Mouse (Mus musculus): ENCODE data around the gene Slc35a5. TPM values are rescaled to one million over a fixed set of nuclear protein-coding genes. Genes with fewer than 3 reads are reported as not detected.

The Slc35a5 gene
- total RNA-seq, 2 experiments from 2014 or later, result 1.7 to 8.8 TPM

GRCm38 (mm10) chr16:45120844-45121425 is 37.6 kb downstream of the Slc35a5 start:
- no peak for ATAC-seq (replicated peaks; ENCODE audit: low FRiP score, poor library complexity, severe bottlenecking)

- ATAC-seq (replicated peaks; ENCODE audit: low FRiP score, poor library complexity, severe bottlenecking), result no peak
These were observed 39.7 kb downstream of the Slc35a5 start for GRCm38 (mm10) chr16:45118760-45119159.

GRCm38 (mm10) chr16:45117200-45117599 is 41.3 kb downstream of the Slc35a5 start:
- no peak for ATAC-seq (replicated peaks; ENCODE audit: low FRiP score, poor library complexity, severe bottlenecking)

- no peak for ATAC-seq (replicated peaks; ENCODE audit: low FRiP score, poor library complexity, severe bottlenecking)
These were observed 48.0 kb downstream of the Slc35a5 start for GRCm38 (mm10) chr16:45110498-45110897.

- ATAC-seq (replicated peaks; ENCODE audit: low FRiP score, poor library complexity, severe bottlenecking), result no peak
These were observed 50.2 kb downstream of the Slc35a5 start for GRCm38 (mm10) chr16:45108203-45108878.

GRCm38 (mm10) chr16:45104993-45105392 is 53.5 kb downstream of the Slc35a5 start:
- no peak for ATAC-seq (replicated peaks; ENCODE audit: low FRiP score, poor library complexity, severe bottlenecking)

- no peak for ATAC-seq (replicated peaks; ENCODE audit: low FRiP score, poor library complexity, severe bottlenecking)
These were observed 57.6 kb downstream of the Slc35a5 start for GRCm38 (mm10) chr16:45100892-45101291.

- ATAC-seq (replicated peaks; ENCODE audit: low FRiP score, poor library complexity, severe bottlenecking), result no peak
These were observed 59.7 kb downstream of the Slc35a5 start for GRCm38 (mm10) chr16:45098886-45099210.

- ATAC-seq (replicated peaks; ENCODE audit: low FRiP score, poor library complexity, severe bottlenecking), result no peak
These were observed 60.2 kb downstream of the Slc35a5 start for GRCm38 (mm10) chr16:45098186-45098885.

GRCm38 (mm10) chr16:45097467-45097866 is 61.0 kb downstream of the Slc35a5 start:
- no peak for ATAC-seq (replicated peaks; ENCODE audit: low FRiP score, poor library complexity, severe bottlenecking)

- no peak for ATAC-seq (replicated peaks; ENCODE audit: low FRiP score, poor library complexity, severe bottlenecking)
These were observed 62.7 kb downstream of the Slc35a5 start for GRCm38 (mm10) chr16:45095561-45096482.

GRCm38 (mm10) chr16:45095030-45095429 is 63.5 kb downstream of the Slc35a5 start:
- ATAC-seq (replicated peaks; ENCODE audit: low FRiP score, poor library complexity, severe bottlenecking), result no peak

GRCm38 (mm10) chr16:45094136-45094756 is 64.3 kb downstream of the Slc35a5 start:
- ATAC-seq (replicated peaks; ENCODE audit: low FRiP score, poor library complexity, severe bottlenecking), result no peak

- ATAC-seq (replicated peaks; ENCODE audit: low FRiP score, poor library complexity, severe bottlenecking), result no peak
These were observed 65.3 kb downstream of the Slc35a5 start, which contains the start of gene Ccdc80 for GRCm38 (mm10) chr16:45093137-45093731. Gene Ccdc80 (plus strand): TSS chr16:45093402.

- ATAC-seq (replicated peaks; ENCODE audit: low FRiP score, poor library complexity, severe bottlenecking), result no peak
These were observed 68.5 kb downstream of the Slc35a5 start for GRCm38 (mm10) chr16:45090005-45090404.
